Mouse (Mus musculus) brain, embryonic 14.5 days (tissue): ENCODE results near the gene Clps.

Experiments
- CTCF ChIP-seq: fragments of 200-500 bp; IDR thresholded peaks from 2 replicates; pipeline ENCODE4 v1.5.1; 2012; ENCODE audit warnings: inconsistent platforms, mild to moderate bottlenecking, moderate library complexity, borderline replicate concordance; ENCODE audit not compliant: insufficient read depth, insufficient read length; ENCODE audit errors: extremely low read depth
- POLR2A ChIP-seq: fragments of 200-500 bp; IDR thresholded peaks from 2 replicates; pipeline ENCODE4 v1.6.1; 2012; ENCODE audit warnings: mild to moderate bottlenecking, inconsistent platforms, borderline replicate concordance; ENCODE audit not compliant: poor library complexity, insufficient read depth, insufficient read length, severe bottlenecking; ENCODE audit errors: extremely low read depth

- peak; percentile 96 for TF ChIP-seq CTCF
- TF ChIP-seq POLR2A, result no peak
These were observed 32.4 kb upstream of the Clps start for GRCm38 (mm10) chr17:28592998-28593397.
